Mouse (Mus musculus): Measurements from ENCODE around the gene Shc3. TPM values are rescaled to one million over a fixed set of nuclear protein-coding genes. Genes with fewer than 3 reads are reported as not detected.

The Shc3 gene
- total and polyA plus RNA-seq, 3 experiments, result not detected

DNA sequence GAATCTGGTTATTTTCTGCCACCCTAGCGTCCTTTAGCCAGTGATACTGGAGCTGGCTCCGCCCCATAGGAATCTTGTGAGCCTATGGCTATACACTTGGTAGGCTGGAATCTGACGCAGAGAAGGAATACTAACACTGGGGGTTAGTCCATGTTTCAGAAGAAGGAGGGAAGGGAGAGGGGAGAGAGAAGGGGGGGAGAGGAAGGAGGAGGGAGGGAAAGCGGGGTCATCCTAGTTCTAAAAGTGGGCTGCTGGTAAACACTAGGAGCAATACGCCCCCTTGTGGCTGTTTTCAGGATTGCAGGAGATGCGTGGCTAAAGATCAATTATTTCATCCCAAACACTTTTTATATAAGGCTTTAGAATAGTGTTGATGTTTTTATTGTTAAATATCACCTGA is 48.6 kb upstream of the Shc3 start:
- Histone ChIP-seq H3K4me3 (ENCODE audit: control insufficient read depth in 1 of 2, insufficient read depth in 1 of 2, low read depth in 2 of 2, low read length in 2 of 2) (no peak overlapping the region), H3K9me3 (replicated peaks; ENCODE audit: insufficient read depth, low read length) (no peaks in the 10 kb centered on the region), H3K4me1 (ENCODE audit: control insufficient read depth in 1 of 2, insufficient read depth in 2 of 2, low read length in 2 of 2) (no peaks in the 10 kb centered on the region), H3K9ac (ENCODE audit: control insufficient read depth, low read depth, low read length, poor library complexity, severe bottlenecking) (no peak overlapping the region), H3K79me2 (ENCODE audit: control insufficient read depth, insufficient read depth, low read length, poor library complexity) (no peaks in the 10 kb centered on the region), H3K36me3 (ENCODE audit: control insufficient read depth in 1 of 2, insufficient read depth in 2 of 2, low read length in 2 of 2) (no peaks in the 10 kb centered on the region), H3K27me3 (ENCODE audit: control insufficient read depth in 1 of 2, insufficient read depth in 2 of 2, low read length in 2 of 2) (no peaks in the 10 kb centered on the region), H3K27ac (ENCODE audit: control insufficient read depth, low read depth, low read length) (no peak overlapping the region)
- TF ChIP-seq USF2 (IDR thresholded peaks at IDR 0.05; ENCODE audit: borderline replicate concordance in 1 of 2, insufficient read depth in 1 of 2, low read depth in 1 of 2, low read length in 2 of 2) (no peak), HCFC1 (IDR thresholded peaks at IDR 0.05; ENCODE audit: low read depth, low read length) (no peak), RAD21 (IDR thresholded peaks at IDR 0.05; ENCODE audit: low read depth, low read length) (peak; percentile 81), GABPA (IDR thresholded peaks at IDR 0.05; ENCODE audit: low read depth, low read length) (no peak), MAFK (IDR thresholded peaks at IDR 0.05; ENCODE audit: borderline replicate concordance, low read depth, low read length) (no peak), KAT2A (conservative IDR thresholded peaks at IDR 0.05; ENCODE audit: low read depth, low read length) (no peak), USF1 (IDR thresholded peaks at IDR 0.05; ENCODE audit: low read depth, low read length) (no peak), MAX (IDR thresholded peaks at IDR 0.05; ENCODE audit: low read length) (no peak), GATA1 (IDR thresholded peaks at IDR 0.05; ENCODE audit: low read depth, low read length) (no peak), E2F4 (IDR thresholded peaks at IDR 0.05; ENCODE audit: borderline replicate concordance, low read depth, low read length) (no peak), CTCF (IDR thresholded peaks at IDR 0.05 in 2 of 3, conservative IDR thresholded peaks at IDR 0.05 in 1 of 3; ENCODE audit: control insufficient read depth in 1 of 3, insufficient read depth in 1 of 3, low read depth in 2 of 3, low read length in 3 of 3, poor library complexity in 1 of 3, severe bottlenecking in 1 of 3) (peak; percentile 71 to 82 (median 78)), MYB (IDR thresholded peaks at IDR 0.05; ENCODE audit: low read depth, low read length) (no peak), POLR2AphosphoS5 (IDR thresholded peaks at IDR 0.05; ENCODE audit: borderline replicate concordance, low read depth, low read length) (no peak), BHLHE40 (IDR thresholded peaks at IDR 0.05; ENCODE audit: borderline replicate concordance, low read depth, low read length) (no peak), UBTF (IDR thresholded peaks at IDR 0.05; ENCODE audit: borderline replicate concordance, insufficient read depth, low read depth, low read length) (no peak), CHD1 (IDR thresholded peaks at IDR 0.05; ENCODE audit: low read depth, low read length) (no peak), ZC3H11A (IDR thresholded peaks at IDR 0.05; ENCODE audit: low read depth, low read length) (peak; percentile 65), TAL1 (IDR thresholded peaks at IDR 0.05; ENCODE audit: low read length) (no peak), SMC3 (IDR thresholded peaks at IDR 0.05; ENCODE audit: low read depth, low read length) (peak; percentile 89), ELF1 (IDR thresholded peaks at IDR 0.05; ENCODE audit: low read depth, low read length) (no peak), EP300 (IDR thresholded peaks at IDR 0.05; ENCODE audit: low read depth in 1 of 2, low read length in 2 of 2) (no peak), ZMIZ1 (IDR thresholded peaks at IDR 0.05; ENCODE audit: low read depth, low read length) (no peak)
- DNase-seq (ENCODE audit: low read depth, low spot score), result peak; percentile 56
